Mouse (Mus musculus) thymus, postnatal 14 days (tissue): ENCODE data around the gene Slc5a3.
A peak's percentile ranks its signal among the peaks of the same experiment; 100 is the strongest.
"Not testable (repeated sequence)": the region's sequence is repeated elsewhere in the genome, so short reads cannot be mapped to it uniquely, and the experiment has no call there.

Source experiments
- DNase-seq: peaks from one replicate; pipeline ENCODE4 v3.0.0; 2021

The Slc5a3 gene

GRCm38 (mm10) chr16:92064801-92065200 is 6.7 kb downstream of the Slc5a3 start:
- no peak for DNase-seq

- DNase-seq = no peak
Measured at GRCm38 (mm10) chr16:92070338-92070737, 12.2 kb downstream of the Slc5a3 start.

- DNase-seq = no peak
Measured at GRCm38 (mm10) chr16:92076797-92077196, 18.7 kb downstream of the Slc5a3 start.

- no peak for DNase-seq
Measured at GRCm38 (mm10) chr16:92083771-92084453, 25.8 kb downstream of the Slc5a3 start.

GRCm38 (mm10) chr16:92089225-92089624 is 31.1 kb downstream of the Slc5a3 start:
- no peak for DNase-seq

GRCm38 (mm10) chr16:92091876-92092275 is 33.8 kb downstream of the Slc5a3 start:
- DNase-seq = no peak

GRCm38 (mm10) chr16:92098351-92099051 is 40.4 kb downstream of the Slc5a3 start:
- DNase-seq = no peak

- DNase-seq = no peak
Measured at GRCm38 (mm10) chr16:92099598-92099997, 41.5 kb downstream of the Slc5a3 start.

GRCm38 (mm10) chr16:92100111-92100510 is 42.0 kb downstream of the Slc5a3 start:
- DNase-seq = no peak

GRCm38 (mm10) chr16:92102115-92102514 is 44.0 kb downstream of the Slc5a3 start:
- DNase-seq = no peak

GRCm38 (mm10) chr16:92102931-92103330 is 44.8 kb downstream of the Slc5a3 start:
- DNase-seq = not testable (repeated sequence)

- no peak for DNase-seq
Measured at GRCm38 (mm10) chr16:92103572-92104331, 45.6 kb downstream of the Slc5a3 start.

- no peak for DNase-seq
Measured at GRCm38 (mm10) chr16:92104332-92104590, 46.1 kb downstream of the Slc5a3 start.

- no peak for DNase-seq
Measured at GRCm38 (mm10) chr16:92104951-92105350, 46.8 kb downstream of the Slc5a3 start.

GRCm38 (mm10) chr16:92105631-92106030 is 47.5 kb downstream of the Slc5a3 start:
- DNase-seq = no peak

- DNase-seq = no peak
Measured at GRCm38 (mm10) chr16:92107346-92107745, 49.2 kb downstream of the Slc5a3 start.

GRCm38 (mm10) chr16:92114706-92115241 is 56.7 kb downstream of the Slc5a3 start:
- no peak for DNase-seq

- DNase-seq = peak; percentile 9
Measured at GRCm38 (mm10) chr16:92115611-92116421, 57.7 kb downstream of the Slc5a3 start.

- DNase-seq = no peak
Measured at GRCm38 (mm10) chr16:92117337-92118209, 59.5 kb downstream of the Slc5a3 start.

- DNase-seq = no peak
Measured at GRCm38 (mm10) chr16:92119013-92119515, 60.9 kb downstream of the Slc5a3 start.

- no peak for DNase-seq
Measured at GRCm38 (mm10) chr16:92120899-92121531, 62.9 kb downstream of the Slc5a3 start.
